Mouse (Mus musculus): ENCODE measurements around the gene Pcyt1a. TPM values are rescaled to one million over a fixed set of nuclear protein-coding genes. Genes with fewer than 3 reads are reported as not detected.
A peak's percentile ranks its signal among the peaks of the same experiment; 100 is the strongest.

The Pcyt1a gene
- polyA plus RNA-seq, 1 experiment from 2014 or later = 50.9 TPM

DNA sequence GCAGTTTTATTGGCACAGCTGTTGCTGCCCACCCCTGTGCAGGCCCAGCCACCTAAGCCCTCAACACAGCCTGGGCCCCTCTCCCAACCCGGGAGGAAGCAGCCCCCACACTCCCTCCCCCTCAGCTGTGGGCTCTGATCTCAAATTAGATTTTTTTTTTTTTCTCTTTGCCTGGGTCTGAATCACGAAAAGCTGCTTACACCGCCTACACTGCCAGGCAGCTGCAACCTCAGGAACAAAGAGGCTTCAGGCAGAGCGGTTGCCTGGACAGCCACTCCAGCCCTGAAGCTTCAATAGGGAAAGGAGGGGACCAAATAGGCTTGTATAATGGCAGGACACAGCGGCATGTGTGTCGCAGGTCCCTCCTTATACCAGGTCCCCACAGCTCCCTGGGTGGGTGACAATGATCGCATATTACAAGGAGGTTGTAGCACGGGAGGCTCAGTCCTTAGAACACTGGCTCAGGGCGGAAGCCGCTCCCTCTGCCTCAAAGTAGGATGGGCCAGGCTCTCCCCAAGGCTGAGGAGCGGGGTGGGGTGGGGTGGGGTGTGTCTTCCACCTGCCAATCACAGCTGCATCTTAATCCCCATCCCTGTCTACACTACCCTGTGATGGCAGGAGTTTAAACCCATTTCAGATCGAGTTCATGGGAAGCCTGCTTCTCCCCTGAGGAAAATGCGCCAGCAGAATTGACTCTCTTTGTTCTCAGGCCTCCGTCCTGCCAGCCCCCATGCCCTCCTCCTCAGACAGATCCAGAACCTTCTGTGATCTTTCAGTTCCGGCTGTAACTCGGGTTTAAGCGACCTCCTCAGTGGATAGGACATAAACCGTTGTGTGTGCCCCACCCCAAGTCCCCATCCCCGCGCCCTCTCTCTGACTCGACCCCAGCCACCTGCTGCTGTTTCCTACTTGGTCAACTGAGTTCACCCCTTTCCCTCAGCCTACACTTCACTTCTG lies 85.6 kb downstream of the Pcyt1a start:
- Histone ChIP-seq H3K4me2 (ENCODE audit: low read depth, low read length) (peak overlapping the region; percentile 38), H3K27ac (ENCODE audit: low read depth, low read length) (peak overlapping the region; percentile 92), H3K9ac (replicated peaks; ENCODE audit: low read depth, low read length) (peak overlapping the region; percentile 43), H3K9me3 (ENCODE audit: control insufficient read depth, low read length) (no peaks in the 10 kb centered on the region), H3K4me1 (ENCODE audit: control insufficient read depth, insufficient read depth, low read length) (peaks cover 7% of the 10 kb centered on the region; the same call in 1 of the 2 replicates), H3K36me3 (ENCODE audit: control insufficient read depth, insufficient read depth, low read length) (no peaks in the 10 kb centered on the region), H3K27me3 (ENCODE audit: control insufficient read depth, insufficient read depth, low read length) (no peaks in the 10 kb centered on the region), H3K4me3 (ENCODE audit: low read depth, low read length) (no peak overlapping the region)
- ATAC-seq (ENCODE audit: low read depth) = peak; percentile 91
- WGBS = 12% methylated on average over 21 of the region's 21 CpGs

DNA sequence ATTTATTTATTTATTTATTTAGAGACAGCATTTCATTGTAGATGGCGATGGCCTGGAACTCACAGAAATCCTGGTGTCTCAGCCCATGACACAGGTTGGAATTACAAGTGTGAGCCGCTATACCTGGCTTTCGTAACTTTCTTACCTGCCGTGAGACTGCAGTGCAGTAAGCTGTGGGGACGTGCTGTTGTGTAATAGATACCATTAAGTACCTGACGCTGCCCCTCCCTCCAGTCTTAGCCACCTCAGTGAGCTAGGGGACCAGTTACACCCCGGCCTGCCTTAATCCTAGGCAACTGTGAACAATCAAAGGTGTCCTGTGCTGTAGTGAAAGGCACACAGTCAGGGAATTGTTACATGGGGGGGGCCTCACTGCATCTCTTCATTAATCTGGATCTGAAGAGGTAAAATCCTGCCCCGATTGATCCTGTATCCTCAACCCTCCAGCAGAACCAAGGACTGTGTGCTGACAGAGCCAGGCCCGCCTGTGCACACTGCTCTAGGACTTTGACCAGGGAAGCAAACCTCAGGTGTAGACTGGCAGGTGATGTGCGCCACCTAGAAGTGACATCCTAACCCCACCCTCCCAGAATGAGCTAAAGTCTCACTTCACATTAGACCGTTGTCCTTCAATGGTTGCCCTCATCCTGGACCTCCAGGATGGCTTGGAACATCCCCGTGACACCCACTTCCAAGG lies 87.2 kb downstream of the Pcyt1a start:
- no peak overlapping the region for H3K4me2 ChIP-seq (ENCODE audit: low read depth, low read length)
- no peaks in the 10 kb centered on the region for H3K9me3 ChIP-seq (ENCODE audit: control insufficient read depth, low read length)
- H3K4me1 ChIP-seq (ENCODE audit: control insufficient read depth, insufficient read depth, low read length) = peaks cover 7% of the 10 kb centered on the region; the same call in 1 of the 2 replicates
- ATAC-seq (ENCODE audit: low read depth) = no peak
- no peaks in the 10 kb centered on the region for H3K27me3 ChIP-seq (ENCODE audit: control insufficient read depth, insufficient read depth, low read length)
- no peak overlapping the region for H3K27ac ChIP-seq (ENCODE audit: low read depth, low read length)
- no peak overlapping the region for H3K9ac ChIP-seq (replicated peaks; ENCODE audit: low read depth, low read length)
- H3K36me3 ChIP-seq (ENCODE audit: control insufficient read depth, insufficient read depth, low read length) = no peaks in the 10 kb centered on the region
- WGBS = 94% methylated on average over 12 of the region's 12 CpGs
- H3K4me3 ChIP-seq (ENCODE audit: low read depth, low read length) = no peak overlapping the region

DNA sequence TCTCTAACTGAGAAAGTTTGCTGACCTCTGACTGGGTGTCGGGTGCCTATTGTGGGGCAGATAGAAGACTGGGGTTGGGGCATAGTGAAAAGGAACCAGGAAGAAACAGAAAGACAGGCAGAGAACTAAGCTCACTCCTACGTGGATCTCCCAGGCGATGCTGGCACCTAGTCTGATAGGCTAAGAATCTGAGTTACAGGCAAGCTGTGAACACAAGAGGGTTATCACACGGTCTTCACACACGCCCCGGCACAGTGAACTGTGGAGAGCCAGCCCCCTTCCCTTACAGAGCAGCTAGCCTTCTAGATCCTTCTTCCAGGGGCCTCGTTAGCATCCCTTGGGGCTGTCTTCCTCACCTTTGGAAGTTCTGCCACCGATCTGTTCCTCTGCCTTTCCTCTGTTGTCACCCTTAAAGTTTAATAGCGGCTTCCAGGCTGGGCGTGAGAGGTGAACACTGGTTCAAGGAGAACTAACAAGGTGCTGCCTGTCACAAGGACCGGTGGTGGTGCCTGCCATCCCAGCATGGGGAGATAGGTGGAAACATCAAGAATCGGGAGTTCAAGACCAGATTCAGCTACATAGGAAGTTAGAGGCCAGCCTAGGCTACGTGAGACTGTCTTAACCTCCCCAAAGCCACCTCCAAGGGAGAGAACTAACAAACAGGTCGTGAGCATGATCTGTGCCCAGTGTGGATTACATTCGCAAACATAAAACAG lies 89.1 kb downstream of the Pcyt1a start:
- Histone ChIP-seq H3K4me3 (ENCODE audit: low read depth, low read length) (no peak overlapping the region), H3K4me2 (ENCODE audit: low read depth, low read length) (no peak overlapping the region), H3K4me1 (ENCODE audit: control insufficient read depth, insufficient read depth, low read length) (peaks cover 17% of the 10 kb centered on the region), H3K27me3 (ENCODE audit: control insufficient read depth, insufficient read depth, low read length) (no peaks in the 10 kb centered on the region), H3K36me3 (ENCODE audit: control insufficient read depth, insufficient read depth, low read length) (no peaks in the 10 kb centered on the region), H3K9ac (replicated peaks; ENCODE audit: low read depth, low read length) (no peak overlapping the region), H3K27ac (ENCODE audit: low read depth, low read length) (no peak overlapping the region), H3K9me3 (ENCODE audit: control insufficient read depth, low read length) (no peaks in the 10 kb centered on the region)
- WGBS = 89% methylated on average over 15 of the region's 15 CpGs
- no peak for ATAC-seq (ENCODE audit: low read depth)

DNA sequence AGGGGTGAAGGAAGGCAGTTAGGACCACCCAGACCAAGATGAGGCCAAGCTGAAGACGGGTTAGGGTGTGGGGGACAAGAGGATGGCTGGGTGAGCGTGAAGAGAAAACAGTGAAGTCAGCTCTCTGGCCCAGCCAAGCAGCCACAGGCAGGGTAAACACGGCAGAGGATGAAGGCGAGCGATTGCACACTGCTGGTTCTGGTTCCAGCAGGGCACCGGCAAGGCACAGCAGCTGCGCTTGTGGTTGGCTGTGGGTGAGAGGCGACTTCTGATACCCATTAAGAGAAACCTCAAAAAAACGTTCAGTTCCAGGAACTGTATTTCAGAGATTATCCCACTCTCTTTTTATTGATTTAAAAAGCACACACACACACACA lies 89.6 kb downstream of the Pcyt1a start:
- H3K36me3 ChIP-seq (ENCODE audit: control insufficient read depth, insufficient read depth, low read length) = no peaks in the 10 kb centered on the region
- 0 out of 2 replicates have a peak overlapping the region, but pooled peaks have one; percentile 10 for H3K27ac ChIP-seq (ENCODE audit: low read depth, low read length)
- WGBS = 66% methylated on average over 9 of the region's 9 CpGs
- no peaks in the 10 kb centered on the region for H3K27me3 ChIP-seq (ENCODE audit: control insufficient read depth, insufficient read depth, low read length)
- H3K9me3 ChIP-seq (ENCODE audit: control insufficient read depth, low read length) = no peaks in the 10 kb centered on the region
- peaks cover 17% of the 10 kb centered on the region for H3K4me1 ChIP-seq (ENCODE audit: control insufficient read depth, insufficient read depth, low read length)
- H3K4me2 ChIP-seq (ENCODE audit: low read depth, low read length) = no peak overlapping the region
- H3K9ac ChIP-seq (replicated peaks; ENCODE audit: low read depth, low read length) = no peak overlapping the region
- ATAC-seq (ENCODE audit: low read depth) = no peak
- no peak overlapping the region for H3K4me3 ChIP-seq (ENCODE audit: low read depth, low read length)

DNA sequence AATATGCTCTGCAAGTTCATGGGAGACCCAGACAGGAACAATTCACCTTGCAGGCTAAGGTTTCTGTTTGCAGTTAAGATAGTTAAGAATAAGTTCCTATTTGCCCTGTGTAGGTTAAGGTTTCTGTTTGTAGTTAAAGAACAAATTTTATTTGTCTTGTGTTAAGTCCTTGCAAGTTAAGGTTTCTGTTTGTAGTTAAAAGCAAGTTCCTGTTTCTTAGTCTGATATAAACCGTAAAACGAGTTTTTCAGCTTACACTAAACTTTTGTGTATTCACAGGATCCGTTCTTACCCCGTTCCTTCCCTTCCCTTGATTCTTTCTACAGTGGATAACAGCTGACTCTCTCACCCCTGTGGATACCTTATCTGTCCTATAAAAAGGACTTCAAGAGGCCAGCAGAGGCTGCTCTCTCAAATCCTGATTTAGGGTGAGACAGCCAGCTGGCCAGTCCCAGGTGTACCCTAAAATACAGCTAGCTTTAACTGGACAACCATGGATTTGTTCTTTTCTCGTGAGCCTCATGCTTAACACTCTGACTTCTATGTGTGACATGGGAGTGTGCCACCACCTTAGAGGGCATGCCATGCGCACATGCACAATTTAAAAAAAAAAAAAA lies 92.0 kb downstream of the Pcyt1a start:
- peaks cover 9% of the 10 kb centered on the region for H3K4me1 ChIP-seq (ENCODE audit: control insufficient read depth, insufficient read depth, low read length)
- no peak overlapping the region for H3K4me3 ChIP-seq (ENCODE audit: low read depth, low read length)
- H3K27me3 ChIP-seq (ENCODE audit: control insufficient read depth, insufficient read depth, low read length) = no peaks in the 10 kb centered on the region
- WGBS = 76% methylated on average over 6 of the region's 6 CpGs
- H3K9ac ChIP-seq (replicated peaks; ENCODE audit: low read depth, low read length) = no peak overlapping the region
- H3K9me3 ChIP-seq (ENCODE audit: control insufficient read depth, low read length) = no peaks in the 10 kb centered on the region
- no peaks in the 10 kb centered on the region for H3K36me3 ChIP-seq (ENCODE audit: control insufficient read depth, insufficient read depth, low read length)
- ATAC-seq (ENCODE audit: low read depth) = no peak
- H3K27ac ChIP-seq (ENCODE audit: low read depth, low read length) = no peak overlapping the region
- no peak overlapping the region for H3K4me2 ChIP-seq (ENCODE audit: low read depth, low read length)

DNA sequence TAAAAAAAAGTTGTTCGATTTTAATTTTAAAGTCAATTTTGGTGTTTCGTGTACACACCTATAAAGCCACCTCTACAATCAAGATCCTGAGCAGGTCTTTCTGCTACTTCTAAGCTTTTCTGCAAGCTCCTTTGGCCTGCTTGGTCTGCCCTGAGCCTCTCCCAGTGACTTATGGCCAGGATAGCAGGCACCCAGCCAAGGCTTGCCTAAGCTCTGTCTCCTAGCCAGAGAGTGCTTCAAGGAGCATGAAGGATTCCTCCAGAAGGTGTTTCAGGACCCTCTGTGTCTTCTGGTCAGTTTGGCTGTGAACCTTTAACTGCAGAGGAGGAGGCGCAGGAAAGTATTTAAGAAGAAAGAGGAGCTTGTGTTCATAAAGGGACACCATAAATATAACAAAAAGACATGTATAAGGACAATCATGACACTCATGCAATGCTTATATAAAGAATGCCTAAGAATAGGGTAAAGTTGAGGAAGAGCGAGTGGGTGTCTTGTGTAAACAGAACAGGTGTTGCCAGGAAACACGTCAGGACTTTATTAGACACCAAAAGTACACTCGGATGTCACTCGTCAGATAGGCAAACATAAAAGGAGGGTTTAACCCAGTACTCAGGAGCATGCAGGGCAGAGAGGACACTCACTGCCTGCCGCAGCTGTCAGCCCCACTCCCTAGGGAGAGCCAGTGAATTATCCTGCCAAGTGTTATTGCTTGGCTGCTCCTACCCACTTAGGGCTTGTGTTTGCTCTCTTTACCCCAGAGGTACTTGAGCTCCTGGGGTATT lies 92.9 kb downstream of the Pcyt1a start:
- ATAC-seq (ENCODE audit: low read depth) = peak; percentile 87
- Histone ChIP-seq H3K27ac (ENCODE audit: low read depth, low read length) (peak overlapping the region; percentile 56; the same call in 1 of the 2 replicates), H3K36me3 (ENCODE audit: control insufficient read depth, insufficient read depth, low read length) (no peaks in the 10 kb centered on the region), H3K4me3 (ENCODE audit: low read depth, low read length) (no peak overlapping the region), H3K27me3 (ENCODE audit: control insufficient read depth, insufficient read depth, low read length) (no peaks in the 10 kb centered on the region), H3K4me2 (ENCODE audit: low read depth, low read length) (no peak overlapping the region), H3K9me3 (ENCODE audit: control insufficient read depth, low read length) (no peaks in the 10 kb centered on the region), H3K9ac (replicated peaks; ENCODE audit: low read depth, low read length) (no peak overlapping the region), H3K4me1 (ENCODE audit: control insufficient read depth, insufficient read depth, low read length) (peaks cover 9% of the 10 kb centered on the region)
- 46% methylated on average over 8 of the region's 8 CpGs for WGBS

DNA sequence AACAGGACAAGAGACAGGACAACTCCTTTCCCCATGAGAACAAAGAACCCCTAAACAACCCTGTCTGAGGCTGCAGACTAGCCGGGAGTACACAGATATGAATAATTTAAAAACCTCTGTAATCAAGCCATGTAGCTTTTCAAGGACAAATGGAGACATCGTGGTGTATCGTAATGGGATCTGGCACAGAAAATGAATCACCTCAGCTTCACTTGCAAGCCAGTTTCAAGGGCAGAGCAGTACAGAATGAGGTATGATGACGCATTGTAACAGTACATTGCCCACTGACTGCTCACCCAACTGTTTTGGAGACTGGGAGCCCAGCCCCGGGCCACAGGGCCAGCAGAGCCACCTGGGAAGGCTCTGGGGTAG lies 93.5 kb downstream of the Pcyt1a start:
- Histone ChIP-seq H3K4me3 (ENCODE audit: low read depth, low read length) (no peak overlapping the region), H3K9me3 (ENCODE audit: control insufficient read depth, low read length) (no peaks in the 10 kb centered on the region), H3K4me2 (ENCODE audit: low read depth, low read length) (no peak overlapping the region), H3K27ac (ENCODE audit: low read depth, low read length) (peak overlapping the region; percentile 56; the same call in 1 of the 2 replicates), H3K9ac (replicated peaks; ENCODE audit: low read depth, low read length) (no peak overlapping the region), H3K36me3 (ENCODE audit: control insufficient read depth, insufficient read depth, low read length) (no peaks in the 10 kb centered on the region), H3K27me3 (ENCODE audit: control insufficient read depth, insufficient read depth, low read length) (no peaks in the 10 kb centered on the region), H3K4me1 (ENCODE audit: control insufficient read depth, insufficient read depth, low read length) (peaks cover 9% of the 10 kb centered on the region)
- peak; percentile 53; the same call in 1 of the 2 replicates for ATAC-seq (ENCODE audit: low read depth)
- 31% methylated on average over 5 of the region's 5 CpGs for WGBS

Measured in neural tube, embryonic 14.5 days (tissue).